Mouse (Mus musculus) testis, adult 2 months (tissue): Measurements from ENCODE around the gene Inava. TPM values are rescaled to one million over a fixed set of nuclear protein-coding genes. Genes with fewer than 3 reads are reported as not detected.
A peak's percentile ranks its signal among the peaks of the same experiment; 100 is the strongest.

Source experiments
- H3K27ac ChIP-seq: fragments of 200-500 bp; 2 replicates; pipeline ENCODE4 v1.5.1; 2012; ENCODE audit warnings: low read depth, low read length; ENCODE audit not compliant: control insufficient read depth, insufficient read depth
- H3K27me3 ChIP-seq: fragments of 200-500 bp; 2 replicates; pipeline ENCODE4 v1.6.1; 2012; ENCODE audit warnings: mild to moderate bottlenecking, low read length, moderate library complexity; ENCODE audit not compliant: control insufficient read depth, insufficient read depth
- H3K36me3 ChIP-seq: fragments of 200-500 bp; 2 replicates; pipeline ENCODE4 v1.6.1; 2012; ENCODE audit warnings: mild to moderate bottlenecking, low read length; ENCODE audit not compliant: control insufficient read depth, insufficient read depth
- H3K4me1 ChIP-seq: fragments of 200-500 bp; 2 replicates; pipeline ENCODE4 v1.6.1; 2012; ENCODE audit warnings: low read length; ENCODE audit not compliant: control insufficient read depth, insufficient read depth
- H3K4me3 ChIP-seq: fragments of 200-500 bp; 2 replicates; pipeline ENCODE4 v1.5.1; 2012; ENCODE audit warnings: low read depth, mild to moderate bottlenecking, low read length, moderate library complexity, mixed read lengths; ENCODE audit not compliant: control insufficient read depth
- CTCF ChIP-seq: fragments of 200-500 bp; IDR thresholded peaks from 2 replicates; pipeline ENCODE4 v1.5.1; 2012; ENCODE audit warnings: low read depth, mild to moderate bottlenecking, inconsistent platforms, low read length, moderate library complexity; ENCODE audit not compliant: control insufficient read depth, insufficient read depth, insufficient replicate concordance
- POLR2A ChIP-seq: fragments of 200-500 bp; IDR thresholded peaks from 2 replicates; pipeline ENCODE4 v1.6.1; 2012; ENCODE audit warnings: low read depth, mild to moderate bottlenecking, inconsistent platforms, low read length, moderate library complexity; ENCODE audit not compliant: control insufficient read depth
- polyA plus RNA-seq: library from polyadenylated mRNA; depleted of rRNA; stranded (reverse); fragments of >200 nt; gene quantifications from 2 replicates; pipeline ENCODE4 v1.2.3, GENCODE M21; 2012; rRNA removed

Gene Inava
- polyA plus RNA-seq, 1 experiment, result 23.3 TPM

DNA sequence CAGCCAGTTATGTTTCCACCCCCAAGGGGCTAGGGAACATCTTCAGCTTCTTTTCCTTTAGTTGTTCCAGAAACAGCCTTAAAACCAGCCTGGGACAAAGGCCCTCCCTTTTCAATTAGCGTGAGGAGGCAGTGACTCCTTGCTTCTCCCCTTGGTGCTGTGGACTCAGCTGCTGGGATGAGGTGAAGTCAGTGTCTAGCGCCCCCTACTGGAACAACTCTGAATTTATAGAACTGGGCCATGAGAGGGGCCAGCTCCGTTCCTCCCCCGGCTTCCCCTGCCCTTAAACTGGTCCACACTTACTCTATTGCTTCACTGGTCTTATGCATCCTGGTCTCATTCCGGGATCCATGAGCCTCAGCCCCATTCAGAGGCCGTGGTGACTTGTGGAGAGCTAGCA, 58.9 kb downstream of the Inava start:
- Histone ChIP-seq H3K4me3 (peak overlapping the region; percentile 42), H3K4me1 (peaks cover 17% of the 10 kb centered on the region), H3K27me3 (no peaks in the 10 kb centered on the region), H3K36me3 (no peaks in the 10 kb centered on the region), H3K27ac (no peak overlapping the region)
- TF ChIP-seq POLR2A (no peak), CTCF (peak; percentile 78; the same call in 1 of the 2 replicates)

DNA sequence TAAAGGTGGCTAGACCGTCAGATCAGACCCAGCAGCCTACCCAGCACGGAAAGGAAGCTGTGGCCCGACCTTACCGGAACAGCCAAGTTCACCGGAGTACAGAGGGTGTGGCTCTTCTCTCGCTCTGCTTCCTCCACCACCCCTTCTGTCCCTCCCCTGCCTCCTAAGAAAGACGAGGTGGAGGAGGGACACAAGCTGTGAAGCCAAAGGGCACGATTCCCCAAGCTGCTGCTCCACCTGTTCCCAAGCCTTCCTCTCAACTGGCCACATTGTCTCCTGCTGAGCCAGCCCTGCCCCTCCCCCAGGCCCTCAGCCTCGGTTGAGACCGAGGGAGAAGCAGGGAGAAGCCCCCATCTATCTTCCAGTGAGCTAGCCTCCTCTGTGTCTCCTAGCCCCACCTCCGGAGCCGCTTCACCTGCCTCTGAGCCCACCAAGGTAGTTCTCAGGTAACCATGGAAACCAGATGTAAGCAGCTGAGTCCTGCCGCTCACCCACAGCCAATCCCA, 59.9 kb downstream of the Inava start:
- peak overlapping the region; percentile 74 for H3K4me3 ChIP-seq
- TF ChIP-seq POLR2A, result no peak
- no peak for TF ChIP-seq CTCF
- H3K36me3 ChIP-seq, result no peaks in the 10 kb centered on the region

DNA sequence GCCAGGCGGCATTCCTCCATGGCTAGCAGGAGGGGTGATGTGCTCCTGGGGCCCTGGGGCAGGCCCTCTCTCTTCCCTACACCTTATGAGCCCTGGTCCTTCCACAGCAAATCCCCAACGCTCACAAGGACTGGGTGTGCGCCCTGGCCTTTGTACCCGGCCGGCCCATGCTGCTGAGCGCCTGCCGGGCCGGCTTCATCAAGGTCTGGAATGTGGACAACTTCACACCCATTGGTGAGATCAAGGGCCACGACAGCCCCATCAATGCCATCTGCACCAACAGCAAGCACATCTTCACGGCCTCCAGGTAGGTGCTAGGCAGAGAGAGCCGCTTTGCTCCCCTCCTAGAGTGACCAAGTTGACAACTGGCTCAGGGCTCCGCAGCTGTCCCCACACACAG, 61.4 kb downstream of the Inava start:
- Histone ChIP-seq H3K4me1 (peaks cover 17% of the 10 kb centered on the region), H3K27me3 (no peaks in the 10 kb centered on the region), H3K27ac (no peak overlapping the region), H3K4me3 (no peak overlapping the region), H3K36me3 (no peaks in the 10 kb centered on the region)
- TF ChIP-seq POLR2A (no peak), CTCF (no peak)

More for the DNA sequence above, 59.9 kb downstream of the Inava start:
- Histone ChIP-seq H3K4me1 (peaks cover 17% of the 10 kb centered on the region), H3K27ac (no peak overlapping the region), H3K27me3 (no peaks in the 10 kb centered on the region)

DNA sequence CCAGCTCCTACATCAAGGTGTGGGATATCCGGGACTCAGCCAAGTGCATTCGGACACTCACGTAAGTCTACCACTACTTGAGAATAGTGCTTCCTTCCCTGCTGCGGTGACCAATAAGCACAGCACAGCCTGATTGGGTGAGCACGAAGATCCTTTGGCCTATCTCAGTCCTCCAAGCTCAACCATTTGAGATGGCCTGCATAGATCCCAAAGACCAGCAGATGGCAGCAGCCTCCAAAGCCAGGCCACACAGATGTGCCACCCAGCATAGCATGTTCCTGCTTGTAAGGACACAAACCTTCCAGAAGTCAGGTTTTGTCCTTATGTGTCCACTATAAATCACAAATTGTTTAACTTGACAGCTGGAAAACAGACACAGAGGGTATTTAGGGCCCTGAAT, 64.0 kb downstream of the Inava start:
- Histone ChIP-seq H3K4me1 (peaks cover 17% of the 10 kb centered on the region), H3K27ac (no peak overlapping the region), H3K36me3 (no peaks in the 10 kb centered on the region), H3K4me3 (no peak overlapping the region), H3K27me3 (no peaks in the 10 kb centered on the region)
- TF ChIP-seq POLR2A (no peak), CTCF (peak; percentile 76; the same call in 1 of the 2 replicates)

DNA sequence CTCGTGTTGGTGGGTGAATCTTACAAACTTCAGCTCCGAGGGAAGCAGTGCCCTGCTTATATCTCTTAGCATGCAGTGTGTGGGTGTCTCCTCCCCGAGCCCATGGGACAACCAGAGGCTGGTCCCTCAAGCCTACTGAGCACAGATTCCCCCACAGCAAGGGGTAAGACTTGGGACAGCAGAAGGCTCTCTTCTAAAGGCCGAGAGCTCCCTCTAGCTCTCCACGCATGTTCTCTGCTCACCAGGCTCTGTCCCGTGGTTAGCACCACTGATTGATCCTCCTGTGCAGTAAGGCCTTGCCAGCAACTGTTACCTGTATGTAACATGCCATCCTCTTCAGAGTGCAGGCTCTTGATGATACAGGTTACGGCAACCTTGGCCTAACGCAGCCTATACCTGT, 66.4 kb downstream of the Inava start:
- Histone ChIP-seq H3K4me1 (peaks cover 2% of the 10 kb centered on the region; the same call in 1 of the 2 replicates), H3K27me3 (no peaks in the 10 kb centered on the region), H3K27ac (no peak overlapping the region), H3K4me3 (no peak overlapping the region), H3K36me3 (no peaks in the 10 kb centered on the region)
- TF ChIP-seq CTCF, result peak; percentile 41; the same call in 1 of the 2 replicates
- TF ChIP-seq POLR2A, result no peak

DNA sequence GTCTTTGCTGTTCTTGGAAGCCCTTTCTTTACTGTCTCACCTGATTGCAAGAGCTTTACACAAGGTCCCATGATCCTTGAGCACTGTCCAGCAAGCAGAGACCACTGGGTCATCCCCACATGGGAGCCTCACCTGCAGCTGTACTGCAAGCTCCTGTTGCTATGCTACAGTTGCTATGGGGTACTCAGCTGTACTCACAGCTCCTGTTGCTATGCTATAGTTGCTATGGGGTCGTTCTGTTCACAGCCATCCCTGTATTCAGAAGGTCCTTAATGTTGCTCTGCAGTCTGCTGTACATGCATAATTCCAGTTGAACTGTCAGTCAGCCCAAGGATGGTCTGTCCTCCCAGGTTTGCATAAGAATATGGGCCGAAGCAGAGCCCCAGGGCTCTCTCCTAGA, 68.6 kb downstream of the Inava start:
- Histone ChIP-seq H3K4me3 (no peak overlapping the region), H3K36me3 (no peaks in the 10 kb centered on the region), H3K27me3 (no peaks in the 10 kb centered on the region), H3K4me1 (no peaks in the 10 kb centered on the region), H3K27ac (no peak overlapping the region)
- no peak for TF ChIP-seq CTCF
- no peak for TF ChIP-seq POLR2A

Other genes with a start within 250 kb of the Inava start
- gene Igfn1, start 227.9 kb downstream of the Inava start, polyA plus RNA-seq, result 0.79 TPM in 2 replicates
- 22.5 and 22.6 TPM in 2 replicates for gene Tmem9, start 226.1 kb downstream of the Inava start, polyA plus RNA-seq
- gene Ascl5, start 183.5 kb downstream of the Inava start, polyA plus RNA-seq, result not detected in 2 replicates
- gene Cacna1s, start 181.5 kb downstream of the Inava start, polyA plus RNA-seq, result 16.5 and 19.4 TPM in 2 replicates
- gene Kif21b, start 102.9 kb downstream of the Inava start, polyA plus RNA-seq, result 23.9 and 35.6 TPM in 2 replicates
- 11.9 and 13.3 TPM in 2 replicates for gene Mroh3, start 21.4 kb downstream of the Inava start, polyA plus RNA-seq
- 0.57 and 0.58 TPM in 2 replicates for gene Gpr25, start 26.6 kb upstream of the Inava start, polyA plus RNA-seq
- 10.4 and 11.8 TPM in 2 replicates for gene Camsap2, start 111.8 kb upstream of the Inava start, polyA plus RNA-seq
- 4.7 and 5.4 TPM in 2 replicates for gene Ddx59, start 181.0 kb upstream of the Inava start, polyA plus RNA-seq
- gene Kif14, start 232.1 kb upstream of the Inava start, polyA plus RNA-seq, result 2.0 and 2.2 TPM in 2 replicates